41 mouse cellular contexts compared by ENCODE assay signal in the genomic region with DNA sequence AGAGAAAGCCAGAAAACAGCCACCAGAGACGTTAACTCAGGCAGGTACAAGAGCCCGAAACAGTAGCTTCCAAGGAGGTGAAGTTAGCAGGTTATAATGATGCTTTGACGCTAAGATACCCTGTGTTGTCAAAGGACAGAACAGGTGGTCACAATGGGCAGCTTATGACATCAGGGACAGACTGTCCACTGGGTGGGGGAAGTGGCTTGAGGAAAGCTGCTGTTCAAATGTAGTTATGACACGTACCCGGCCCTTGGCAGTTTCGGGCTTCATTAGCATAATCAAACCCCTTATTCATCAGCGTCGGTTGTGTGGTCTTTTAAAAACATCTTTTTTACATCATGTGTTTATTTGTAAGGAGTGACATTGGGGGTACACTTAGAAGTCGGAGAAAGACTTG. TPM values are rescaled to one million over a fixed set of nuclear protein-coding genes. Genes with fewer than 3 reads are reported as not detected.
"Had no signal": no experiment of that assay in that cellular context is flagged by ENCODE, and none has a peak within 500 bp of the region (broad histone marks: within the 10 kb centered on the region; RNA-seq: fewer than 3 reads in every experiment).

A gene (minus strand): TSS at position 128 of the 400 bp plus-strand sequence.

- H3K4me1 ChIP-seq: heart, embryonic 10.5 days; hindbrain, embryonic 13.5 days; hindbrain, embryonic 15.5 days; kidney, embryonic 15.5 days; limb, embryonic 13.5 days; limb, embryonic 15.5 days; liver, embryonic 12.5 days had no signal

- DNase-seq: gastrocnemius, postnatal 14 days; gastrocnemius, postnatal 36 days; heart, adult 18-20 months; heart, postnatal 10 days; kidney, adult 11 months; kidney, adult 2 months; kidney, adult 9 months; kidney, postnatal 14 days; kidney, postnatal 36 days; layer of hippocampus, adult 9-11 months; layer of hippocampus, postnatal 36 days; left cerebral cortex, postnatal 4 days had no signal

- H3K4me2 ChIP-seq: heart, embryonic 12.5 days; hindbrain, embryonic 13.5 days; hindbrain, embryonic 15.5 days; kidney, embryonic 15.5 days; limb, embryonic 13.5 days; limb, embryonic 15.5 days; liver, embryonic 12.5 days had no signal

- H3K4me3 ChIP-seq: heart, embryonic 10.5 days; heart, embryonic 12.5 days; hindbrain, embryonic 13.5 days; hindbrain, embryonic 15.5 days; kidney, embryonic 15.5 days; limb, embryonic 13.5 days; limb, embryonic 15.5 days; liver, embryonic 12.5 days had no signal

- H3K9ac ChIP-seq: heart, embryonic 12.5 days; hindbrain, embryonic 13.5 days; hindbrain, embryonic 15.5 days; kidney, embryonic 15.5 days; limb, embryonic 13.5 days; limb, embryonic 15.5 days; liver, embryonic 12.5 days; liver, embryonic 14.5 days had no signal

- H3K27me3 ChIP-seq: heart, embryonic 12.5 days; hindbrain, embryonic 13.5 days; hindbrain, embryonic 15.5 days; kidney, embryonic 15.5 days; limb, embryonic 13.5 days; limb, embryonic 15.5 days; liver, embryonic 12.5 days had no signal

- ATAC-seq: hindbrain, postnatal 0 days; intestine, embryonic 16.5 days; liver, embryonic 12.5 days had no signal

- H3K9me3 ChIP-seq: heart, embryonic 10.5 days; hindbrain, embryonic 13.5 days; hindbrain, embryonic 15.5 days; kidney, embryonic 15.5 days; limb, embryonic 13.5 days; limb, embryonic 15.5 days; liver, embryonic 12.5 days had no signal

- H3K27ac ChIP-seq: heart, embryonic 10.5 days; hindbrain, embryonic 13.5 days; hindbrain, embryonic 15.5 days; hindbrain, postnatal 0 days; kidney, embryonic 15.5 days; kidney, postnatal 0 days; limb, embryonic 13.5 days; limb, embryonic 15.5 days; liver, embryonic 12.5 days; liver, embryonic 14.5 days had no signal

- H3K36me3 ChIP-seq: hindbrain, embryonic 13.5 days; hindbrain, embryonic 15.5 days; limb, embryonic 15.5 days had no signal

RNA-seq across cellular contexts. Expression of the gene that starts here (rescaled TPM):
- total RNA-seq: gastrocnemius, adult 8-10 months; gastrocnemius, postnatal 14 days; gastrocnemius, postnatal 36 days; heart, adult 18-20 months; heart, adult 8-10 months; heart, postnatal 10 days; heart, postnatal 25 days; hematopoietic stem cell, adult 5-6 weeks; hindbrain, postnatal 0 days; layer of hippocampus, adult 18-20 months; layer of hippocampus, adult 8-10 months; layer of hippocampus, postnatal 14 days; layer of hippocampus, postnatal 36 days; left cerebral cortex, adult 18-20 months; left cerebral cortex, adult 8-10 months; left cerebral cortex, postnatal 10 days; left cerebral cortex, postnatal 25 days; left cerebral cortex, postnatal 4 days; liver, adult 2 months had no signal
- polyA plus RNA-seq: heart, embryonic 10.5 days; heart, embryonic 12.5 days; heart, embryonic 14.5 days; heart, embryonic 16.5 days; hindbrain, embryonic 13.5 days; hindbrain, embryonic 15.5 days; hindbrain, postnatal 0 days; intestine, embryonic 14.5 days; intestine, embryonic 16.5 days; kidney, adult 2 months; kidney, embryonic 15.5 days; kidney, postnatal 0 days; large intestine, adult 2 months; limb, embryonic 11.5 days; limb, embryonic 13.5 days; limb, embryonic 15.5 days; liver, adult 2 months; liver, embryonic 12.5 days; liver, embryonic 14.5 days had no signal
